Mouse (Mus musculus): ENCODE data around the gene Ophn1.

DNA sequence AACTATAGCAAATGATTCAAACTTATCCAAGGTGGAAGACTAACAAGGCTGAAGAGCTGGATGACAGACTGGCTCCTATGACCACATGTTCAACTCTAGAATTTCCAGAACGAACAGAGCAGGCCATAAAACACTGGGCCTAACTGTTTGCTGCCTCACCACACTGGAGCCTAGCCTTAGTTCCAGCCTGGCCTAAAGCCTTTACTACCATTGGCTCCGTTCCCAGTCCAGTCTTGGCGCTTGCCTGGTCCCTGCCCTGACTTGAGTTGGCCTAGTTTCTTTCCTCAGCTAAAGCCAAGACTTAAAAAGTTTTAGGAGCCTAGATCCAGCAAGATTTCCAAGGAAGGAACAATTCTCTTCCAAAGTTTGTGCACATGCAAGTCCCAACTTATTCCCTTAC lies 7.5 kb upstream of the Ophn1 start:
- TF ChIP-seq CTCF (IDR thresholded peaks at IDR 0.05; ENCODE audit: control insufficient read depth, insufficient read depth, low read length): no peak
- TF ChIP-seq POLR2A (IDR thresholded peaks at IDR 0.05; ENCODE audit: borderline replicate concordance, control insufficient read depth, low read depth, low read length): no peak
